Mouse (Mus musculus) myocyte (in vitro differentiated cells): ENCODE data around the gene Gm765. TPM values are rescaled to one million over a fixed set of nuclear protein-coding genes. Genes with fewer than 3 reads are reported as not detected.

Experiments
- H3K27me3 ChIP-seq: one replicate; pipeline ENCODE4 v1.6.1; 2011; ENCODE audit not compliant: control insufficient read depth, insufficient read depth, insufficient read length
- H3K36me3 ChIP-seq: one replicate; pipeline ENCODE4 v1.6.1; 2011; ENCODE audit not compliant: control insufficient read depth, insufficient read depth
- H3K4me2 ChIP-seq: one replicate; pipeline ENCODE4 v1.6.1; 2011; ENCODE audit warnings: low read depth, control low read depth
- H3K4me3 ChIP-seq: one replicate; pipeline ENCODE4 v1.5.1; 2011; ENCODE audit warnings: mild to moderate bottlenecking, control low read depth, moderate library complexity
- H3K79me2 ChIP-seq: one replicate; pipeline ENCODE4 v1.6.1; 2011; ENCODE audit not compliant: control insufficient read depth, insufficient read depth
- H3ac ChIP-seq: one replicate; pipeline ENCODE4 v1.6.1; 2011; ENCODE audit not compliant: control insufficient read depth, insufficient read length
- CEBPB ChIP-seq: IDR thresholded peaks from 2 replicates; pipeline ENCODE4 v1.6.1; 2011; ENCODE audit warnings: mild to moderate bottlenecking, moderate library complexity; ENCODE audit not compliant: poor library complexity, insufficient read depth, severe bottlenecking
- E2F4 ChIP-seq: IDR thresholded peaks from one replicate; pipeline ENCODE4 v1.6.1; 2011; ENCODE audit warnings: mild to moderate bottlenecking, control low read depth, moderate library complexity; ENCODE audit not compliant: insufficient read depth
- MAX ChIP-seq: IDR thresholded peaks from one replicate; pipeline ENCODE4 v1.6.1; 2011; ENCODE audit warnings: low read depth, mild to moderate bottlenecking, control low read depth
- MYOD1 ChIP-seq, 3 experiments: IDR thresholded peaks; one replicate each; pipeline ENCODE4 v1.6.1; 2011; ENCODE audit warnings: control low read depth in 2 of 3, low read depth in 2 of 3, mild to moderate bottlenecking in 2 of 3, moderate library complexity in 1 of 3; ENCODE audit not compliant: insufficient read length in 2 of 3, control insufficient read depth in 1 of 3
- MYOG ChIP-seq, 3 experiments: IDR thresholded peaks; one replicate each; pipeline ENCODE4 v1.6.1; 2011; ENCODE audit warnings: control low read depth in 2 of 3, low read depth in 2 of 3, mild to moderate bottlenecking in 2 of 3; ENCODE audit not compliant: insufficient read length in 2 of 3, control insufficient read depth in 1 of 3, insufficient read depth in 1 of 3
- POLR2A ChIP-seq: IDR thresholded peaks from one replicate; pipeline ENCODE4 v1.6.1; 2011; ENCODE audit warnings: low read depth, mild to moderate bottlenecking, control low read depth, moderate library complexity; ENCODE audit not compliant: insufficient read length
- POLR2AphosphoS2 ChIP-seq: IDR thresholded peaks from one replicate; pipeline ENCODE4 v1.6.1; 2011; ENCODE audit warnings: low read depth, control low read depth; ENCODE audit not compliant: insufficient read length
- REST ChIP-seq: IDR thresholded peaks from one replicate; pipeline ENCODE4 v1.6.1; 2011; ENCODE audit warnings: mild to moderate bottlenecking, control low read depth, moderate library complexity; ENCODE audit not compliant: insufficient read depth, insufficient read length
- SRF ChIP-seq: IDR thresholded peaks from one replicate; pipeline ENCODE4 v1.6.1; 2011; ENCODE audit warnings: low read depth; ENCODE audit not compliant: control insufficient read depth, insufficient read length
- TCF12 ChIP-seq: IDR thresholded peaks from one replicate; pipeline ENCODE4 v1.6.1; 2011; ENCODE audit warnings: mild to moderate bottlenecking, control low read depth; ENCODE audit not compliant: poor library complexity, insufficient read depth, severe bottlenecking
- TCF3 ChIP-seq: IDR thresholded peaks from one replicate; pipeline ENCODE4 v1.6.1; 2011; ENCODE audit warnings: low read depth, control low read depth; ENCODE audit not compliant: insufficient read length
- USF1 ChIP-seq: IDR thresholded peaks from one replicate; pipeline ENCODE4 v1.6.1; 2011; ENCODE audit warnings: low read depth, mild to moderate bottlenecking, control low read depth, moderate library complexity
- polyA plus RNA-seq: library from polyadenylated mRNA; unstranded; fragments of >200 nt; fragmentation: generic; extraction: Trizol; gene quantifications from one replicate; pipeline ENCODE4 v1.2.1, GENCODE M21; 2012; ENCODE audit warnings: missing spikeins

Gene Gm765
- polyA plus RNA-seq, 1 experiment, result not detected

GRCm38 (mm10) chr6:98243186-98243585 lies 99.4 kb downstream of the Gm765 start:
- Histone ChIP-seq H3K27me3 (peaks cover 2% of the 10 kb centered on the region), H3ac (no peak overlapping the region), H3K36me3 (no peaks in the 10 kb centered on the region), H3K4me3 (no peak overlapping the region), H3K79me2 (no peaks in the 10 kb centered on the region), H3K4me2 (no peak overlapping the region)
- TF ChIP-seq TCF12, result no peak
- no peak for TF ChIP-seq POLR2AphosphoS2
- no peak for TF ChIP-seq USF1
- no peak for TF ChIP-seq MAX
- no peak for TF ChIP-seq MYOG (IDR thresholded peaks at IDR 0.05; ENCODE audit: control insufficient read depth in 1 of 3, insufficient read depth in 1 of 3, insufficient read length in 2 of 3, low read depth in 2 of 3)
- no peak for TF ChIP-seq SRF
- no peak for TF ChIP-seq TCF3
- no peak for TF ChIP-seq REST
- no peak for TF ChIP-seq POLR2A
- TF ChIP-seq CEBPB, result no peak
- no peak for TF ChIP-seq MYOD1 (IDR thresholded peaks at IDR 0.05; ENCODE audit: control insufficient read depth in 1 of 3, insufficient read length in 2 of 3, low read depth in 2 of 3)
- TF ChIP-seq E2F4, result no peak

- TF ChIP-seq REST (no peak), MAX (no peak), SRF (no peak), MYOD1 (IDR thresholded peaks at IDR 0.05; ENCODE audit: control insufficient read depth in 1 of 3, insufficient read length in 2 of 3, low read depth in 2 of 3) (no peak), CEBPB (no peak), TCF3 (no peak), POLR2A (no peak), E2F4 (no peak), USF1 (no peak), TCF12 (no peak), POLR2AphosphoS2 (no peak), MYOG (IDR thresholded peaks at IDR 0.05; ENCODE audit: control insufficient read depth in 1 of 3, insufficient read depth in 1 of 3, insufficient read length in 2 of 3, low read depth in 2 of 3) (no peak)
- Histone ChIP-seq H3K79me2 (no peaks in the 10 kb centered on the region), H3K27me3 (peaks cover 9% of the 10 kb centered on the region), H3K4me3 (no peak overlapping the region), H3K4me2 (no peak overlapping the region), H3ac (no peak overlapping the region), H3K36me3 (no peaks in the 10 kb centered on the region)
Observed at GRCm38 (mm10) chr6:98240561-98241272, 101.8 kb downstream of the Gm765 start.

GRCm38 (mm10) chr6:98234097-98234496 lies 108.5 kb downstream of the Gm765 start:
- no peak for TF ChIP-seq MYOD1 (IDR thresholded peaks at IDR 0.05; ENCODE audit: control insufficient read depth in 1 of 3, insufficient read length in 2 of 3, low read depth in 2 of 3)
- no peak for TF ChIP-seq CEBPB
- TF ChIP-seq MAX, result no peak
- TF ChIP-seq TCF3, result no peak
- TF ChIP-seq REST, result no peak
- TF ChIP-seq TCF12, result no peak
- TF ChIP-seq POLR2A, result no peak
- no peak for TF ChIP-seq SRF
- TF ChIP-seq POLR2AphosphoS2, result no peak
- H3K79me2 ChIP-seq, result no peaks in the 10 kb centered on the region
- no peak overlapping the region for H3K4me2 ChIP-seq
- no peak overlapping the region for H3K4me3 ChIP-seq
- peaks cover 9% of the 10 kb centered on the region for H3K27me3 ChIP-seq
- no peak overlapping the region for H3ac ChIP-seq
- no peaks in the 10 kb centered on the region for H3K36me3 ChIP-seq

- H3K4me3 ChIP-seq, result no peak overlapping the region
- H3K4me2 ChIP-seq, result no peak overlapping the region
- no peaks in the 10 kb centered on the region for H3K36me3 ChIP-seq
- no peak for TF ChIP-seq MYOG (IDR thresholded peaks at IDR 0.05; ENCODE audit: control insufficient read depth in 1 of 3, insufficient read depth in 1 of 3, insufficient read length in 2 of 3, low read depth in 2 of 3)
- TF ChIP-seq E2F4, result no peak
- TF ChIP-seq SRF, result no peak
- no peak for TF ChIP-seq MYOD1 (IDR thresholded peaks at IDR 0.05; ENCODE audit: control insufficient read depth in 1 of 3, insufficient read length in 2 of 3, low read depth in 2 of 3)
- TF ChIP-seq USF1, result no peak
- H3ac ChIP-seq, result no peak overlapping the region
- peaks cover 7% of the 10 kb centered on the region for H3K27me3 ChIP-seq
- no peaks in the 10 kb centered on the region for H3K79me2 ChIP-seq
Observed at GRCm38 (mm10) chr6:98223923-98224322, 118.6 kb downstream of the Gm765 start.

GRCm38 (mm10) chr6:98221970-98222369 lies 120.6 kb downstream of the Gm765 start:
- TF ChIP-seq TCF3, result no peak
- TF ChIP-seq REST, result no peak
- TF ChIP-seq USF1, result no peak
- no peak for TF ChIP-seq CEBPB
- TF ChIP-seq MAX, result no peak
- no peak for TF ChIP-seq E2F4
- TF ChIP-seq MYOD1 (IDR thresholded peaks at IDR 0.05; ENCODE audit: control insufficient read depth in 1 of 3, insufficient read length in 2 of 3, low read depth in 2 of 3), result no peak
- TF ChIP-seq SRF, result no peak
- no peak for TF ChIP-seq POLR2AphosphoS2
- no peak for TF ChIP-seq TCF12
- TF ChIP-seq POLR2A, result no peak
- TF ChIP-seq MYOG (IDR thresholded peaks at IDR 0.05; ENCODE audit: control insufficient read depth in 1 of 3, insufficient read depth in 1 of 3, insufficient read length in 2 of 3, low read depth in 2 of 3), result no peak
- H3K4me2 ChIP-seq, result no peak overlapping the region
- no peak overlapping the region for H3K4me3 ChIP-seq
- H3K27me3 ChIP-seq, result peaks cover 7% of the 10 kb centered on the region
- no peak overlapping the region for H3ac ChIP-seq
- H3K36me3 ChIP-seq, result no peaks in the 10 kb centered on the region
- no peaks in the 10 kb centered on the region for H3K79me2 ChIP-seq
